Mouse (Mus musculus) liver, postnatal 0 days (tissue): ENCODE measurements at regions not wholly inside any gene's neighbourhood (a gene's known extent, or its start where the extent isn't known, plus 50 kb on each side); places are given as distances from the start of the nearest gene placed in this dataset.

Source experiments
- CTCF ChIP-seq: sonication (generic); IDR thresholded peaks from 2 replicates; pipeline ENCODE4 v1.5.1; 2016; ENCODE audit warnings: antibody characterized with exemption, low read depth
- EP300 ChIP-seq: IDR thresholded peaks from 2 replicates; pipeline ENCODE4 v1.6.1; 2016; ENCODE audit warnings: antibody characterized with exemption, low read depth, mild to moderate bottlenecking

DNA sequence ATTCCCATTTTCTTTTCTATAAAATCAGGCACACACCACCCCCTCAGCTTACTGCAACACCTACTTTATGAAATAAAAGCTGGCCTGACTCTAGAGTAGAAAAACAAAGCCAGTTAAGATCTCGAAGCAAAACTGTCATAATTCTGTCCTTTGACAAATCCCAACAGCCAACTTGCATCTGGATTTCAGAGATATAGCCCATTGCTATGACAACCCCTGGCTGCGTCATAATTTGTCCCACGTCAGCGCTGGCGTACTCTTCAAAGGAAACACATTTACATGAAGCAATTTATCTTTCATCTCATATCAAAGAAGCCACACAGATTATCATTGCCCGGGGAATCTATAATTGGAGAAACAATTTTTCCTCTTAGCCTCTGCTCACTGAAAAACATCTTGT, 126.4 kb downstream of the Gm9817 start:
- TF ChIP-seq CTCF, result no peak
- TF ChIP-seq EP300, result no peak
